Mouse (Mus musculus) lung, postnatal 4 days (tissue): ENCODE data around the gene Olfr1258.
"Not testable (repeated sequence)": the region's sequence is repeated elsewhere in the genome, so short reads cannot be mapped to it uniquely, and the experiment has no call there.

Experiments
- DNase-seq, 2 experiments: peaks; one replicate each; pipeline ENCODE4 v3.0.0; 2021

The Olfr1258 gene

GRCm38 (mm10) chr2:89927009-89927408, at the start of gene Olfr1258:
Gene Olfr1258, plus strand, starts transcription at chr2:89927309.
- DNase-seq = no peak

DNA sequence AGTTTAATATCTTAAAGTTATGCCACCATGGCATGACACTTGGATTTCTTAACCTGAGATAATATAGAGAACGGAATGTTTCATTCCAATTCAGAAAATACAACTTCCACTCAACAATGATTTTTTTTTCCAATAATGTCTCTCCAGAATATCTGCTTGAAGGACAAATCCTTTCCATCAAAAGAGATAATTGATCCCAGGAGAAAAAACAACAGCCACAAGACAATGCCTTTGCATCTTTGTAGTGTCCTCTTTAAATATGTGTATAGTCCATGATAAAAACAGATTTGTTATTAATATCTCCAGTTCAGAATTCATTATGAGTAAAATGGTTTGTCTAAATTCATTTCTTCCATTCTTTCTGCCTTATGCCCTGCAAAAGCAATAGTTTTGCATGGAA, 49.0 kb upstream of the Olfr1258 start, which contains the start of gene Olfr1257:
TSS of gene Olfr1257 (plus strand) at position 301 of the 400 bp plus-strand sequence.
- DNase-seq = no peak

DNA sequence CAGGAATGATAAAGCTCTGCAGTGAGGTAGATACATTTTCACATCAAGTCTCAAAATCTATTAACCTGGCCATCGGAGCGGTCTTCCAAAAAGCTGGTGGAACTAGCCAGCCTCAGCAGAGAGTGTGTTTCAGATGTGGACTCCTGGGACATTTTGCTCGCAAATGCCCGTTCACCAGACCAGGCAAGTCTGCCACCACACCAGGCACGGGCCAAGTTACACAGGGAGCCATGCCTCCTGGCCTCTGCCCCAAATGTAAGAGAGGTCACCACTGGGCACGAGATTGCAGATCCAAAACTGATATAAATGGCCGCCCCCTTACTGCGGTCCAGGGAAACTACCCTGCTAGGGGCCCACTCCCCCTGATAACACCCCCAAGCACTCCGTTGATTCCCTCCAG, 14.5 kb upstream of the Olfr1258 start:
- not testable (repeated sequence) for DNase-seq

DNA sequence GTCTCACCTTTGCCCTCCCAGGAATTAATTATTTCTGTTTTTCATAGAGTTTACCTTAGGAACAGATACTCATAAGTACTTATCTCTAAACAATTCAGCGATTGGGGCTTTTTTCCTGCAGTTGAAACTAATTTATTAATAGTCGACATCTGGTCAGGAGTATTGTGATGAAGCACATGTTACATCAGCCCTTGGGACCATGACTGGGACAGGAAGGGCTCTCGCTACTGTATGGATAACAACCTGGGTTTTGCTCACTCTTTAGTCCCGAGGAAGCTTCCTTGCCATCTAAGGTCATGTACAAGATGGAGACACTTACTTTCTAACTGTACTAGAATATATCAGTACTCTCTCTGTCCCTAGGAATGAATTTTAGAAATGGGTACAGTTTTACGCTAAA, 21.5 kb downstream of the Olfr1258 start, which contains the start of gene Olfr1259:
TSS of gene Olfr1259 (minus strand) at position 101 of the 400 bp plus-strand sequence.
- DNase-seq = no peak

DNA sequence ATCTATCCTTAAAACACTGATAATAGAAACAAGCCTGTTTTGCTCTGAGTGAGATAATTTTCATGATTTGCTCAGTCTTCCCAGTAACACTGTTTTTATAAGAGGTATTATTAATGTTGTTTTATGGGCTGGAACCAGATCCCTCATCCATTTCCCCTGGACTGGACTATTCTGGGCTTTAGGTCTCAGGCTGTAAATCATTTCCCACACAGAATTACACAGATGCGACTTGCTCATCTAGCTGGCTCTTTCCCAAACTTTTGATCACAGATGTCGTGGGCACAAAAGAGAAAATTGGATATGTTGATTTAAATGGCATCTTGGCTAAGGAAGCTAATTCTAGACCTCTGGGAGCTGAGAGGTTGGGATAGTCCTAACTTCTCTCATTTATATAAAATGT, 47.1 kb downstream of the Olfr1258 start, which contains the start of gene Olfr1260:
TSS of gene Olfr1260 (plus strand) at position 157 of the 400 bp plus-strand sequence.
- DNase-seq = no peak

DNA sequence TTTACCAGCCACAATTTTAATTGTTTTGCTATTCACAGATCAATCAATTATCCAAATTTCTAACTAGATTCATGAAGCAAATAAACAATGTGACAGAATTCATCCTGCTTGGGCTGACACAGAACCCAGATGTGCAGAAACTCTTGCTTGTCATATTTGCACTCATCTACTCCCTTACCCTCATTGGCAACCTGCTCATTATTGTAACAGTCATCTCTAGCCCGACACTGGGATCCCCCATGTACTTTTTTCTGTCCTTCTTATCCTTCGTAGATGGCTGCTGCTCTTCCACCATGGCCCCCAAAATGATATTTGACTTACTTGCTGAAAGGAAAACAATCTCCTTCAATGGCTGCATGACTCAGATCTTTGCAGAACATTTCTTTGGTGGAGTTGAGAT, 50.6 kb downstream of the Olfr1258 start:
- DNase-seq = no peak
